Mouse (Mus musculus) skeletal muscle tissue, adult 2 months (tissue): ENCODE measurements at regions not wholly inside any gene's neighbourhood (a gene's known extent, or its start where the extent isn't known, plus 50 kb on each side); places are given as distances from the start of the nearest gene placed in this dataset.

Source experiments
- DNase-seq: peaks from one replicate; pipeline ENCODE4 v3.0.0-alpha.2; 2012; ENCODE audit warnings: low read depth, low spot score

GRCm38 (mm10) chr3:37934236-37934635 lies 209.9 kb upstream of the Gm5148 start:
- no peak for DNase-seq

- DNase-seq, result no peak
These were observed 204.4 kb upstream of the Gm5148 start for GRCm38 (mm10) chr3:37928731-37929130.

- no peak for DNase-seq
These were observed 195.3 kb upstream of the Gm5148 start for GRCm38 (mm10) chr3:37919450-37920156.

- DNase-seq, result peak; percentile 57
These were observed 192.6 kb upstream of the Gm5148 start for GRCm38 (mm10) chr3:37916786-37917479.

- no peak for DNase-seq
These were observed 192.0 kb upstream of the Gm5148 start for GRCm38 (mm10) chr3:37916281-37916680.

- DNase-seq, result no peak
These were observed 191.4 kb upstream of the Gm5148 start for GRCm38 (mm10) chr3:37915673-37916072.

GRCm38 (mm10) chr3:37914136-37914535 lies 189.8 kb upstream of the Gm5148 start:
- no peak for DNase-seq

GRCm38 (mm10) chr3:37909821-37910220 lies 185.5 kb upstream of the Gm5148 start:
- DNase-seq, result no peak

- DNase-seq, result no peak
These were observed 184.7 kb upstream of the Gm5148 start for GRCm38 (mm10) chr3:37909008-37909407.

GRCm38 (mm10) chr3:37908456-37908855 lies 184.2 kb upstream of the Gm5148 start:
- DNase-seq, result no peak

- DNase-seq, result peak; percentile 52
These were observed 183.3 kb upstream of the Gm5148 start for GRCm38 (mm10) chr3:37907432-37908088.

GRCm38 (mm10) chr3:37906806-37907251 lies 182.5 kb upstream of the Gm5148 start:
- DNase-seq, result peak; percentile 48

GRCm38 (mm10) chr3:37904188-37904587 lies 179.9 kb upstream of the Gm5148 start:
- DNase-seq, result no peak

GRCm38 (mm10) chr3:37903482-37903881 lies 179.2 kb upstream of the Gm5148 start:
- DNase-seq, result peak; percentile 64

- no peak for DNase-seq
These were observed 178.7 kb upstream of the Gm5148 start for GRCm38 (mm10) chr3:37903021-37903420.

GRCm38 (mm10) chr3:37897392-37897791 lies 173.1 kb upstream of the Gm5148 start:
- DNase-seq, result no peak

GRCm38 (mm10) chr3:37896821-37897311 lies 172.6 kb upstream of the Gm5148 start:
- peak; percentile 75 for DNase-seq

GRCm38 (mm10) chr3:37894599-37894998 lies 170.3 kb upstream of the Gm5148 start:
- no peak for DNase-seq

GRCm38 (mm10) chr3:37890202-37890601 lies 165.9 kb upstream of the Gm5148 start:
- DNase-seq, result no peak

- DNase-seq, result no peak
These were observed 164.2 kb upstream of the Gm5148 start for GRCm38 (mm10) chr3:37888455-37888854.

GRCm38 (mm10) chr3:37887711-37888110 lies 163.4 kb upstream of the Gm5148 start:
- no peak for DNase-seq

- no peak for DNase-seq
These were observed 162.6 kb upstream of the Gm5148 start for GRCm38 (mm10) chr3:37886705-37887454.
